Mouse (Mus musculus) mesoderm, embryonic 11.5 days (tissue): ENCODE data around the gene Ipo8.

ENCODE experiments used
- DNase-seq: peaks from one replicate; pipeline ENCODE4 v3.0.0-alpha.2; 2012; ENCODE audit warnings: low read depth, low spot score

Ipo8 gene

DNA sequence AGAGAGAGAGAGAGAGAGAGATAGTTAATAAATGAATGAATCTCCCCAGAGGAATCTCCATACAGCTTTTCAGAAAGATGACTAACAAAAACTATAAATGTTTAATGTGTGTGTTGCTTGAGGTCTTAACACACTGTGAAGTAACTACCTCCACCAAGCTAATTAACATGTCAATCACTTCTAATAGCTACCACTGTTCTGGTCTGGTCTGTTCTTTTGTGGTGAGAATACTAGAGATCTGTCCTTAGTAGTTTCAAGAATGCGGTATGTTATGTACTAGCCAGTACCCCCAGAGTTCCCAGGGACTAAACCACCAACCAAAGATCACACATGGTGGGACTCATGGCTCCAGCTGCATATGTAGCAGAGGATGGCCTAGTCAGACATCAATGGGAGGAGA, 74.7 kb downstream of the Ipo8 start:
- no peak for DNase-seq

DNA sequence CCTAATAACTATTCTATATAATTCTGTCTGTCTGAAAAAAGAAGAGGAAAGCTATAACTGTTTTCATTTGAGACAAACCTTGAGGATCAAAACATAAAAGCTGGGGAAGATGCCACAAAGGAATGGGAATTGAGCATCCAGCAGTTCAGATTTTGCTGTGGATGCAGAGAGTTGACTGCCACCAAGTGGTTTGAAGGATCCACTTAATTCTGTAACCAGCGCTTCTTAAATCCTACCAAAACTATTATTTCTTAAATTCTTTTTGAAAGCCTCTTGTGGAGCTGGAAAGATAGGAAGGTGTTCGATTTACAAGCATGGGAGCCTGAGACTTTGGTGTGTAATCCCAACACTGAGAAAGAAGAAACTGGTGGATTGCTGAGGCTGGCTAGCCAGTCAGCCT, 79.9 kb downstream of the Ipo8 start:
- no peak for DNase-seq

DNA sequence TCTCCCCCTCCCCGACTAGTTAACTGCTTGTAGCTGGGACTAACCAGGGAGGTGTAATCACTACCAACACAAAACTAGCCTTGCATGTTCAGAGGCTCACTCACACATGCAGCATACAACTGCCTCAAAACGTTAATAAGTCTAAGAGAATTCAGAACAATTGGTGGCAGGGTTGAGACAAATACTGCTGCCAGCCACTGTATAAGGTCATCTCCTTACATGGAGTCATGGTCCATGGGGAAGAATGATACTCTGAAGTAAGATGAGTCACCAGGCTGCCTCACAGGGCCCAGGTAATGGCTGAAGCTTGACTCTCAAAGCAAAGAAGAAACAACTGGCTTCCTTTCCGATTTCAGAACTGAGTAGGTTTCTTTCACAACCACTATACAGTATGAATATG, 81.1 kb downstream of the Ipo8 start:
- DNase-seq: no peak

DNA sequence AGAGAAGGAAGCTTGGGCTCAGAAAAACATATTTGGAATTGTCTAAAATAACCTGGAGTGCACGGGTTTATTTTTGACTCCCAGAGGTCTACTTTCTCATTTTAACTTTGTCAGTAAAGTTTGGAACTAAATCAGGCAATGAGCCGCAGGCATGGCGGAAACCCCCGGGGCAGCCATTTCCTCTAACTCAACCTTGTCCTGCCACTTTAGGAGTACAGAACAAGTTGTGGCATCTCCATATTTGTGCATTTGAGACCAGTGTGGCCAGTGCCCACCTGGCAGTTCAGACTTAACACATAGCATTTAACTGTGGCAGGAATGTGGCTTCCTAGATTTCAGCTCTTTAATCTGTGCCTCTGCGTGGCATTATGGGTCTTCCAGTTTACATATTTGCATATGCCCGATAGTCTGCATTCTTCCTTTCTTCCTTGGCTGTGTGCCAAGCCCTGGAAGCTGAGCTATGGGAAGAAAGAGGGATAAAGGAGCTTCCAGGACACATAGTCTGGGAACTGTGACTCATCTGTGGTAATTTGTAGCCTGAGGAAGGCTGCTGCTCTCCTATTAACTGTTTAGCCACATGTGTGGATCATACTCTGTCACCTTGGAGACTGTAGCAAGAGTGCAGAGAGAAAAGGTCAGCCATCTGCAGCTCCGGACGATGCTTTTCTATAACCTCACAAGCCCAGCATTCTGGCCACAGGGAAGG, 90.6 kb downstream of the Ipo8 start:
- peak; percentile 35 for DNase-seq

DNA sequence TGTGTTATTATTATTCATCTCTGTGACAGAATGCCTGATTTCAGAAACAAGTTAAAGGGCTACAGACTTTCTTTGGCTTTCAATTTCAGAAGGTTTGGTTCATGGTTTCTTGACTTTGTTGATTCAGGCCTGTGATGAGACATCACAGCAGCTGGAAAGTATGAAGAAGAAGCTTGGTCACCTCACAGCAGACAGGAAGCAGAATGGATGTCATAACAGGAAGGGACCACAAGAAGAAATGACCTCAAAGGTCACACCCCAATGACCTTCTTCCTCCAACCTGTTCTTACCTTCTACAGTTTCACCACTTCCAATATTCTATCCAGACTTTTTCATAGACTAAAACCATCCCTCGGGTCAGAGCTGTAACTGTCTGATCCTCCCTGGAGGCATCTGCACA, 94.9 kb downstream of the Ipo8 start:
- no peak for DNase-seq

DNA sequence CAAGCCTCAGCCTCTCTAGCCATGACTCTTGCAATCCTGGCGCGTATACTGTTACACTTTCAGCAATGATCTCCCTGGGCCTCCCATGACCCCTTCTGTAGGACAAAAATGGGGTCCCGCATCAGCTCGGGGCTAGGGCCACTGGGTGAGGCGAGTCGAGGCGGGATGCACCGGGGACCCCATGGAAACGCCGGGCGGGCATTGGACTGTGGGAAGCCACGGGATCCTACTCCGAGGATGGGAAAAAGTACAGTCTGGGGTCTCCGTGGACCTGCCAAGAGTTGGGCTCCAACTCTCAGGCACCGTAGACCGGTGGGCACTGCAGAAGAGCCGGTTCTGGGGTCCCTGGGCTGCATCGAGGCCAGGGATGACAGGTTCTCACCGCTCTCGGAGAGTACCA, 97.3 kb downstream of the Ipo8 start:
- no peak for DNase-seq

DNA sequence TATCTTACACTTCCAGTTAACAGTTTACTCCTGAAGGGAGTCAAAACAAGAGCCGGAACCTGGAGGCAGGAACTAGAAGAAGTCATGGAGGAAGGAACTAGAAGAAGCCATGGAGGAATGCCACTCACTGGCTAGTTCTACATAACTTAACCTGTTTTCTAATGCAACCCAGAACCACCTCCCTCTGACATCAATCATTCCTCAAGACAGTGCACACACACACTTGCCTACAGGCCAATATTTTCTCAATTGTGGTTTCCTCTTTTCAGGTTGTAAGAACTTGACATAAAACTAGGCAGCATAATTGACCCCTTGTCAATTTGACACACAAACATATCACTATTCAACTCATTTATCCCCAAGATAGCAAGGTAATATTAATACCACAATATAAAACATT, 98.3 kb downstream of the Ipo8 start:
- no peak for DNase-seq

DNA sequence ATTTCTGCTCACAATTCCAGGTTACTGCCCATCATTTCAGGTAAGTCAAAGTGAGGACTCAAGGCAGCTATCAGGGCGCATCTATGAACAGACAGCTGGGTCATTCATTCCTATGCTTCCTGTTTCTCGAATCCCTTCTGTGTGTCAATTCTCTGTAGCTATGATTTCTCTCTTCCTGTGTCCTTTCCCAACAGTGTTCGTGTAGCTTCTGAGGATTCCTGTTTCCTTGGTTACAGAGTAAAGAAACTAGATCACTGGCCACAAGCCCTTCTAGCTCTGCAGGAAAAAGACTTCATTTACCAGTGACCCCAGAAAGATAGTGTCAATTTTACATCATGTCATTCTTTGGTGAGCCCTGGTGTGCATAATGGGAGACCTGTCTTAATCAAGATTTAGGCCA, 102.7 kb downstream of the Ipo8 start:
- no peak for DNase-seq

DNA sequence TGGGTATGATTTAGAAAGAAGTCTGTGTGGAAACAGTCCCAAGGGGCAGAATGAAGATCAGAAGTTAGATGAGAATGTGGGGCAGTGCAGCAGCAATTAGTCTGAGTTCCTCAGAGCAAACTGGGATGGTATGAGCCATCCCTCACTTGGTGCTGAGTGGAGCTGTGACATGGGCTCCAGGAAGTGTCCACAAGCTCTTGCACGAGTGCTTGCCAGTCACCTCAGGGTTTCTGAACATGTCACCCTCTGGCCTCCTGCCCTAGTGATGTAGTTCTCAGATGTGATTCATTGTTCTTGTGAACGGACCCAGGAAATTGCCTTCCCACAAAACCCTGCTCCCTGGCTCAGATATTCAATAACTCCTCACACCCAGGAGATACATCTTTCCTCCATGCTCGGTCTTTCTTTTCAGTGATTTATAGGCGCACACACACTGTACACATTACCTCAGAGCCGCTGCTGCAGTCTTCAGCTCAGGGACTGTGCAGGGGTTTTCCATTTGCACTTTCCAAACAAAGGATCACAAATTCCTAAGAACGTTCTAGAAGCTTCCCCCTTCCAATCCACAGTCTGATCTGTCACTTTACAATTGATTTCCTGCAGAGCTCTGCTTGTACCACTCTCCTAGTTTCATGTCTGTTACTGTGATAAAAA, 103.3 kb downstream of the Ipo8 start:
- no peak for DNase-seq

DNA sequence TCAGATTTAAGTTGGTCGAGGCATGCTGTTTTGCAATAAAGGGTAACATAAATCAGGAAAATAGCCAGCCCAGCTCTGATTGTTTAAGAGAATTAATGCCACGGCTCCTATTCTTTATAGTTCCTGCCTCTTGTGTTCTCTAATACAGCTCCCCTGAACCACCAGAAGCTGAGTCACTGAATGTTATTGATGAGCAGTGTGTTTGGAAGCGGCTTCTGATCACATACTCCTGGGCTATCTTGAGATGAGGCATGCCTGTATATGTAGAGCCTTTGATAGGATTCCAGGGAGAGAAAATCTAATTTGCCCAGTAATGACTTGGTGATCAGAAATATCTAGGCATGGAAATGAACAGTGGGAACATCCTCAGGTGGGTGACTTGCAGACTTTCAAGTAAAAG, 106.8 kb downstream of the Ipo8 start:
- peak; percentile 23 for DNase-seq
